Mouse (Mus musculus) lung, embryonic 15.5 days (tissue): Measurements from ENCODE around the gene Ugt1a9. TPM values are rescaled to one million over a fixed set of nuclear protein-coding genes. Genes with fewer than 3 reads are reported as not detected.

Experiments
- ATAC-seq: fragments of 200-750 bp; cut with Nextera tagmentation; 2 replicates; pipeline ENCODE4 v1.8.0; 2017; ENCODE audit warnings: moderate number of reproducible peaks, borderline replicate concordance; ENCODE audit not compliant: low FRiP score, low TSS enrichment; ENCODE audit errors: extremely low read depth
- H3K27ac ChIP-seq: fragments of 300-500 bp; sonication (generic); 2 replicates; pipeline ENCODE4 v1.5.1; 2015; ENCODE audit warnings: moderate library complexity, mild to moderate bottlenecking, inconsistent platforms
- H3K27me3 ChIP-seq: fragments of 300-500 bp; sonication (generic); 2 replicates; pipeline ENCODE4 v1.6.1; 2015; ENCODE audit warnings: inconsistent platforms
- H3K36me3 ChIP-seq: fragments of 300-500 bp; sonication (generic); 2 replicates; pipeline ENCODE4 v1.6.1; 2015; ENCODE audit warnings: inconsistent platforms
- H3K4me1 ChIP-seq: fragments of 300-500 bp; sonication (generic); 2 replicates; pipeline ENCODE4 v1.6.1; 2015; ENCODE audit warnings: inconsistent platforms
- H3K4me2 ChIP-seq: fragments of 300-500 bp; sonication (generic); 2 replicates; pipeline ENCODE4 v1.6.1; 2015; ENCODE audit warnings: inconsistent platforms, mild to moderate bottlenecking, moderate library complexity
- H3K4me3 ChIP-seq: fragments of 300-500 bp; sonication (generic); 2 replicates; pipeline ENCODE4 v1.5.1; 2015; ENCODE audit warnings: mild to moderate bottlenecking, inconsistent platforms
- H3K9ac ChIP-seq: fragments of 300-500 bp; sonication (generic); 2 replicates; pipeline ENCODE4 v1.6.1; 2015; ENCODE audit warnings: inconsistent platforms
- H3K9me3 ChIP-seq: fragments of 300-500 bp; sonication (generic); 2 replicates; pipeline ENCODE4 v1.6.1; 2016; ENCODE audit warnings: inconsistent platforms
- WGBS: fragments of 180-500 bp; shearing (Covaris S2); methylation state at CpG from one replicate; pipeline ENCODE4 v1.1.7; 2015; 5-methylcytosine and 5-hydroxymethylcytosine counted together
- polyA plus RNA-seq: library from polyadenylated mRNA; unstranded; fragments of >200 nt; fragmentation: Nextera tagmentation; extraction: Ambion mirVana; gene quantifications from 2 replicates; pipeline ENCODE4 v1.2.1, GENCODE M21; 2015

Gene Ugt1a9
- polyA plus RNA-seq, 1 experiment from 2014 or later, result not detected

GRCm38 (mm10) chr1:88226670-88227379 is 156.2 kb downstream of the Ugt1a9 start, which contains the start of gene Mroh2a:
Gene Mroh2a, plus strand, starts transcription at chr1:88226986.
- H3K27me3 ChIP-seq, result no peaks in the 10 kb centered on the region
- 44% methylated on average over 5 of the region's 5 CpGs for WGBS
- no peak within 1 kb of the TSS for H3K4me2 ChIP-seq
- H3K4me1 ChIP-seq, result no peaks in the 10 kb centered on the region
- peaks cover 29% of the 10 kb centered on the region; the same call in 1 of the 2 replicates for H3K9me3 ChIP-seq
- no peak for ATAC-seq
- no peaks in the 10 kb centered on the region for H3K36me3 ChIP-seq
- no peak within 1 kb of the TSS for H3K27ac ChIP-seq
- H3K9ac ChIP-seq, result no peak within 1 kb of the TSS
- no peak within 1 kb of the TSS for H3K4me3 ChIP-seq

GRCm38 (mm10) chr1:88227482-88227881 is 156.9 kb downstream of the Ugt1a9 start:
- Histone ChIP-seq H3K9ac (no peak overlapping the region), H3K36me3 (no peaks in the 10 kb centered on the region), H3K27me3 (no peaks in the 10 kb centered on the region), H3K4me3 (no peak overlapping the region), H3K4me1 (no peaks in the 10 kb centered on the region), H3K4me2 (no peak overlapping the region), H3K9me3 (peaks cover 29% of the 10 kb centered on the region; the same call in 1 of the 2 replicates), H3K27ac (no peak overlapping the region)
- WGBS, result 50% methylated on average over 2 of the region's 2 CpGs
- no peak for ATAC-seq

- H3K4me2 ChIP-seq, result no peak overlapping the region
- WGBS, result 69% methylated on average over 7 of the region's 7 CpGs
- no peak overlapping the region for H3K9ac ChIP-seq
- no peaks in the 10 kb centered on the region for H3K4me1 ChIP-seq
- no peaks in the 10 kb centered on the region for H3K36me3 ChIP-seq
- no peaks in the 10 kb centered on the region for H3K27me3 ChIP-seq
- 0 out of 2 replicates have a peak, but pooled peaks have one; percentile 4 for ATAC-seq
- H3K4me3 ChIP-seq, result no peak overlapping the region
- H3K27ac ChIP-seq, result no peak overlapping the region
- peaks cover 33% of the 10 kb centered on the region; the same call in 1 of the 2 replicates for H3K9me3 ChIP-seq
Measured at GRCm38 (mm10) chr1:88228121-88228520, 157.5 kb downstream of the Ugt1a9 start.

GRCm38 (mm10) chr1:88229566-88229965 is 159.0 kb downstream of the Ugt1a9 start:
- Histone ChIP-seq H3K27me3 (no peaks in the 10 kb centered on the region), H3K36me3 (no peaks in the 10 kb centered on the region), H3K27ac (no peak overlapping the region), H3K4me3 (no peak overlapping the region), H3K9ac (no peak overlapping the region), H3K4me1 (no peaks in the 10 kb centered on the region), H3K4me2 (no peak overlapping the region), H3K9me3 (peaks cover 39% of the 10 kb centered on the region; the same call in 1 of the 2 replicates)
- ATAC-seq, result no peak
- WGBS, result 74% methylated on average over 3 of the region's 3 CpGs

GRCm38 (mm10) chr1:88229986-88230385 is 159.4 kb downstream of the Ugt1a9 start:
- no peak for ATAC-seq
- 77% methylated on average over 5 of the region's 5 CpGs for WGBS

GRCm38 (mm10) chr1:88230421-88230820 is 159.8 kb downstream of the Ugt1a9 start:
- no peak overlapping the region for H3K4me3 ChIP-seq
- H3K4me1 ChIP-seq, result no peaks in the 10 kb centered on the region
- 68% methylated on average over 7 of the region's 7 CpGs for WGBS
- no peak for ATAC-seq
- H3K4me2 ChIP-seq, result no peak overlapping the region
- no peaks in the 10 kb centered on the region for H3K27me3 ChIP-seq
- H3K9me3 ChIP-seq, result peaks cover 43% of the 10 kb centered on the region; the same call in 1 of the 2 replicates
- no peaks in the 10 kb centered on the region for H3K36me3 ChIP-seq
- no peak overlapping the region for H3K9ac ChIP-seq
- H3K27ac ChIP-seq, result no peak overlapping the region

More at GRCm38 (mm10) chr1:88229986-88230385, 159.4 kb downstream of the Ugt1a9 start:
- no peak overlapping the region for H3K4me2 ChIP-seq
- no peaks in the 10 kb centered on the region for H3K27me3 ChIP-seq
- peaks cover 41% of the 10 kb centered on the region; the same call in 1 of the 2 replicates for H3K9me3 ChIP-seq
- no peak overlapping the region for H3K9ac ChIP-seq
- no peaks in the 10 kb centered on the region for H3K4me1 ChIP-seq
- no peaks in the 10 kb centered on the region for H3K36me3 ChIP-seq
- H3K27ac ChIP-seq, result no peak overlapping the region
- no peak overlapping the region for H3K4me3 ChIP-seq

GRCm38 (mm10) chr1:88230981-88231802 is 160.6 kb downstream of the Ugt1a9 start:
- 70% methylated on average over 6 of the region's 6 CpGs for WGBS
- H3K27ac ChIP-seq, result no peak overlapping the region
- H3K4me2 ChIP-seq, result no peak overlapping the region
- H3K27me3 ChIP-seq, result no peaks in the 10 kb centered on the region
- no peak for ATAC-seq
- no peak overlapping the region for H3K9ac ChIP-seq
- peaks cover 42% of the 10 kb centered on the region; the same call in 1 of the 2 replicates for H3K9me3 ChIP-seq
- H3K4me3 ChIP-seq, result no peak overlapping the region
- no peaks in the 10 kb centered on the region for H3K36me3 ChIP-seq
- H3K4me1 ChIP-seq, result no peaks in the 10 kb centered on the region

- Histone ChIP-seq H3K9me3 (peaks cover 34% of the 10 kb centered on the region; the same call in 1 of the 2 replicates), H3K9ac (no peak overlapping the region), H3K27ac (no peak overlapping the region), H3K27me3 (no peaks in the 10 kb centered on the region), H3K4me3 (no peak overlapping the region), H3K4me2 (no peak overlapping the region), H3K4me1 (no peaks in the 10 kb centered on the region), H3K36me3 (no peaks in the 10 kb centered on the region)
- ATAC-seq, result no peak
- WGBS, result 64% methylated on average over 7 of the region's 7 CpGs
Measured at GRCm38 (mm10) chr1:88231803-88232499, 161.4 kb downstream of the Ugt1a9 start.

GRCm38 (mm10) chr1:88232664-88233380 is 162.2 kb downstream of the Ugt1a9 start:
- WGBS, result 50% methylated on average over 3 of the region's 3 CpGs
- no peak overlapping the region for H3K4me3 ChIP-seq
- no peak overlapping the region for H3K4me2 ChIP-seq
- ATAC-seq, result no peak
- H3K27ac ChIP-seq, result no peak overlapping the region
- peaks cover 27% of the 10 kb centered on the region; the same call in 1 of the 2 replicates for H3K9me3 ChIP-seq
- H3K4me1 ChIP-seq, result no peaks in the 10 kb centered on the region
- no peaks in the 10 kb centered on the region for H3K27me3 ChIP-seq
- no peaks in the 10 kb centered on the region for H3K36me3 ChIP-seq
- H3K9ac ChIP-seq, result no peak overlapping the region

GRCm38 (mm10) chr1:88233421-88234247 is 163.0 kb downstream of the Ugt1a9 start:
- ATAC-seq, result no peak
- no peaks in the 10 kb centered on the region for H3K27me3 ChIP-seq

More at GRCm38 (mm10) chr1:88233421-88234247, 163.0 kb downstream of the Ugt1a9 start:
- no peaks in the 10 kb centered on the region for H3K4me1 ChIP-seq
- H3K27ac ChIP-seq, result no peak overlapping the region
- WGBS, result 64% methylated on average over 14 of the region's 14 CpGs
- no peak overlapping the region for H3K4me3 ChIP-seq
- H3K4me2 ChIP-seq, result no peak overlapping the region
- H3K9ac ChIP-seq, result no peak overlapping the region
- H3K9me3 ChIP-seq, result peaks cover 30% of the 10 kb centered on the region; the same call in 1 of the 2 replicates
- H3K36me3 ChIP-seq, result no peaks in the 10 kb centered on the region
